ENCODE assay signal across 18 mouse cellular contexts in the genomic region with DNA sequence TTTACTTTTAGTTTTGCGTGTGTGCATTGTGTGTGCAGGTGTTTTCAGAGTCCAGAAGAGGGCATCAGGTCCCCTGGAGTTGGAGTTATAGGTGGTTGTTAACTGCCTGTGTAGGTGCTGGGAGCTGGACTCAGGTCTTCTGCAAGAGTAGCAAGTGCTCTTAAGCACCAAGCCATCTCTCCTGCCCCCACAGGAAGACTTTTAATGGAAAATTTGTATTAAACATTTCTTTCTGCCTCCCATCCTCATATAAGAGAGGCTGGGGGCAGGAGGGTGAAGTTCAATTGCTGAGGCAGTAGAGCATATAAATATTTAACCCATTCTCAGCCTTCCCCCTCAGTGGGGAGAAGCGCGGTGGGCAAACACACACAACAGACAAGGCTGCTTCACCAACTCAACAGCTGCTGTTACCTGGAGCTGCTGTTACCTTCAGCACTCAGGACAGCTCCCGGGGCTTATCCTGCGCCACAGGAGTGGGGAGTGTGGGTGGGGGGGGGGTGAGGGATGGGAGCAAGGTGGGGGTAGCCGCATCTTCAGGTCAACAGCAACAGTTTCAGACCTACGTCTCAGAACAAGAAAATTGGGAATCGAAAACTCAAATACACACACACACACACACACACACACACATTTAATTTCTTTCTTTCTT. TPM values are rescaled to one million over a fixed set of nuclear protein-coding genes. Genes with fewer than 3 reads are reported as not detected.
A peak's percentile ranks its signal among the peaks of the same experiment; 100 is the strongest.
DNase-seq lines count a peak whose midpoint lies in the region; ATAC-seq lines count a peak whose summit lies in the region.
"Had no signal": no experiment of that assay in that cellular context is flagged by ENCODE, and none has a peak within 500 bp of the region (broad histone marks: within the 10 kb centered on the region; RNA-seq: fewer than 3 reads in every experiment).

No protein-coding gene starts in this region.

- 49% methylated on average over 8 of the region's 8 CpGs for WGBS in liver, embryonic 12.5 days (ENCODE audit: insufficient replicate concordance)
- WGBS in embryonic facial prominence, embryonic 10.5 days: 64% methylated on average over 8 of the region's 8 CpGs

- peak; percentile 3 for DNase-seq in adrenal gland, postnatal 25 days
- DNase-seq in adrenal gland, adult (ENCODE audit: inconsistent age in 2 of 2, low spot score in 1 of 2): no peak
- peak; percentile 11 for DNase-seq in liver
- peak; percentile 57 for DNase-seq in embryonic facial prominence, embryonic 10.5 days (ENCODE audit: low spot score)
- DNase-seq in thymus, postnatal 36 days: no peak
- no peak for DNase-seq in layer of hippocampus, adult 9-10 months (ENCODE audit: low spot score)
- DNase-seq: cerebellum, adult 18-20 months; cerebellum, postnatal 36 days; heart, postnatal 36 days; layer of hippocampus, adult 9-11 months; retina, postnatal 1 day had no signal

- H3K27me3 ChIP-seq in liver, embryonic 12.5 days (replicated peaks): no peaks in the 10 kb centered on the region
- no peaks in the 10 kb centered on the region for H3K27me3 ChIP-seq in embryonic facial prominence, embryonic 10.5 days (replicated peaks; ENCODE audit: low read depth, poor library complexity, severe bottlenecking)
- H3K27me3 ChIP-seq: kidney, embryonic 15.5 days; limb, embryonic 12.5 days; midbrain, embryonic 12.5 days had no signal

- H3K36me3 ChIP-seq in liver, embryonic 12.5 days: no peaks in the 10 kb centered on the region
- no peaks in the 10 kb centered on the region for H3K36me3 ChIP-seq in embryonic facial prominence, embryonic 10.5 days (replicated peaks)
- H3K36me3 ChIP-seq: kidney, embryonic 15.5 days; limb, embryonic 12.5 days; midbrain, embryonic 12.5 days had no signal

- no peak overlapping the region for H3K4me2 ChIP-seq in liver, embryonic 12.5 days
- H3K4me2 ChIP-seq: hindbrain, embryonic 14.5 days; kidney, embryonic 15.5 days; limb, embryonic 12.5 days; midbrain, embryonic 12.5 days had no signal

- no peak for ATAC-seq in liver, embryonic 12.5 days
- ATAC-seq: forebrain, embryonic 16.5 days had no signal

- H3K9ac ChIP-seq in liver, embryonic 12.5 days: no peak overlapping the region
- H3K9ac ChIP-seq: hindbrain, embryonic 14.5 days; kidney, embryonic 15.5 days; limb, embryonic 12.5 days; liver, embryonic 14.5 days; midbrain, embryonic 12.5 days had no signal

- no peaks in the 10 kb centered on the region for H3K4me1 ChIP-seq in liver, embryonic 12.5 days
- H3K4me1 ChIP-seq in embryonic facial prominence, embryonic 10.5 days: no peaks in the 10 kb centered on the region
- H3K4me1 ChIP-seq: kidney, embryonic 15.5 days; limb, embryonic 12.5 days; midbrain, embryonic 12.5 days had no signal

- no peak overlapping the region for H3K27ac ChIP-seq in liver, embryonic 12.5 days
- H3K27ac ChIP-seq in embryonic facial prominence, embryonic 10.5 days (replicated peaks): no peak overlapping the region
- H3K27ac ChIP-seq: hindbrain, embryonic 14.5 days; kidney, embryonic 15.5 days; limb, embryonic 12.5 days; liver, embryonic 14.5 days; midbrain, embryonic 12.5 days had no signal

- H3K9me3 ChIP-seq in liver, embryonic 12.5 days (replicated peaks): no peaks in the 10 kb centered on the region
- no peaks in the 10 kb centered on the region for H3K9me3 ChIP-seq in embryonic facial prominence, embryonic 10.5 days
- H3K9me3 ChIP-seq: kidney, embryonic 15.5 days; limb, embryonic 12.5 days; midbrain, embryonic 12.5 days had no signal

- H3K4me3 ChIP-seq in liver, embryonic 12.5 days: no peak overlapping the region
- H3K4me3 ChIP-seq in embryonic facial prominence, embryonic 10.5 days: no peak overlapping the region
- H3K4me3 ChIP-seq: kidney, embryonic 15.5 days; limb, embryonic 12.5 days; midbrain, embryonic 12.5 days had no signal

RNA-seq across cellular contexts. Expression of gene Psmd7, which starts 40.4 kb away (rescaled TPM):
- 109 and 131 TPM in 2 replicates for total RNA-seq in adrenal gland, postnatal 25 days (2021)
- 248 and 257 TPM in 2 replicates for polyA plus RNA-seq in liver, embryonic 12.5 days (2016; fragmentation: Nextera tagmentation; extraction: Ambion mirVana)
- polyA plus RNA-seq in embryonic facial prominence, embryonic 10.5 days (2016; fragmentation: Nextera tagmentation; extraction: Ambion mirVana): 372 TPM in 2 replicates

Comparison
In these comparisons a context has a peak if more than half of its experiments do, and no peak if none do; other contexts are left out.
1. DNase-seq: peak in adrenal gland, postnatal 25 days (single experiment), liver (single experiment) and embryonic facial prominence, embryonic 10.5 days (single experiment); none in adrenal gland, adult (0 of 2), thymus, postnatal 36 days (0 of 2) and layer of hippocampus, adult 9-10 months (single experiment).